Mouse (Mus musculus) embryonic facial prominence, embryonic 15.5 days (tissue): Measurements from ENCODE around the gene Evi5l. TPM values are rescaled to one million over a fixed set of nuclear protein-coding genes. Genes with fewer than 3 reads are reported as not detected.
"Not testable (repeated sequence)": the region's sequence is repeated elsewhere in the genome, so short reads cannot be mapped to it uniquely, and the experiment has no call there.

Experiments
- ATAC-seq: fragments of 200-750 bp; cut with Nextera tagmentation; 2 replicates; pipeline ENCODE4 v1.8.0; 2017; ENCODE audit warnings: low read depth, moderate TSS enrichment; ENCODE audit not compliant: insufficient number of reproducible peaks, low FRiP score, low TSS enrichment
- H3K27ac ChIP-seq: fragments of 300-500 bp; sonication (generic); replicated peaks from 2 replicates; pipeline ENCODE4 v1.5.1; 2015; ENCODE audit warnings: mild to moderate bottlenecking, inconsistent platforms
- H3K27me3 ChIP-seq: fragments of 300-500 bp; sonication (generic); 2 replicates; pipeline ENCODE4 v1.6.1; 2015; ENCODE audit warnings: inconsistent platforms
- H3K36me3 ChIP-seq: fragments of 300-500 bp; sonication (generic); 2 replicates; pipeline ENCODE4 v1.6.1; 2015; ENCODE audit warnings: mild to moderate bottlenecking, inconsistent platforms
- H3K4me1 ChIP-seq: fragments of 300-500 bp; sonication (generic); 2 replicates; pipeline ENCODE4 v1.6.1; 2015; ENCODE audit warnings: inconsistent platforms
- H3K4me2 ChIP-seq: fragments of 300-500 bp; sonication (generic); replicated peaks from 2 replicates; pipeline ENCODE4 v1.6.1; 2015; ENCODE audit warnings: mild to moderate bottlenecking, inconsistent platforms
- H3K4me3 ChIP-seq: fragments of 300-500 bp; sonication (generic); replicated peaks from 2 replicates; pipeline ENCODE4 v1.5.1; 2015; ENCODE audit warnings: mild to moderate bottlenecking, inconsistent platforms
- H3K9ac ChIP-seq: fragments of 300-500 bp; sonication (generic); 2 replicates; pipeline ENCODE4 v1.6.1; 2015; ENCODE audit warnings: inconsistent platforms
- H3K9me3 ChIP-seq: fragments of 300-500 bp; sonication (generic); replicated peaks from 2 replicates; pipeline ENCODE4 v1.6.1; 2016; ENCODE audit warnings: inconsistent platforms
- WGBS: fragments of 180-500 bp; shearing (Covaris S2); methylation state at CpG from one replicate; pipeline ENCODE4 v1.1.7; 2015; 5-methylcytosine and 5-hydroxymethylcytosine counted together
- polyA plus RNA-seq: library from polyadenylated mRNA; unstranded; fragments of >200 nt; fragmentation: Nextera tagmentation; extraction: Ambion mirVana; gene quantifications from 2 replicates; pipeline ENCODE4 v1.2.1, GENCODE M21; 2015

Gene Evi5l
- polyA plus RNA-seq, 1 experiment from 2014 or later = 31.7 TPM

- H3K4me2 ChIP-seq = no peak overlapping the region
- H3K9me3 ChIP-seq = no peaks in the 10 kb centered on the region
- WGBS = 89% methylated on average over 8 of the region's 8 CpGs
- H3K36me3 ChIP-seq = peaks cover 61% of the 10 kb centered on the region
- no peak overlapping the region for H3K4me3 ChIP-seq
- H3K27ac ChIP-seq = no peak overlapping the region
- H3K9ac ChIP-seq = no peak overlapping the region
- H3K27me3 ChIP-seq = no peaks in the 10 kb centered on the region
- peaks cover 15% of the 10 kb centered on the region for H3K4me1 ChIP-seq
- no peak for ATAC-seq
These were observed 80.9 kb downstream of the Evi5l start for GRCm38 (mm10) chr8:4247241-4247640.

- no peak for ATAC-seq
These were observed 81.7 kb downstream of the Evi5l start, which contains the start of gene Tgfbr3l for GRCm38 (mm10) chr8:4247951-4248540. Tgfbr3l (plus strand) TSS chr8:4248214.

DNA sequence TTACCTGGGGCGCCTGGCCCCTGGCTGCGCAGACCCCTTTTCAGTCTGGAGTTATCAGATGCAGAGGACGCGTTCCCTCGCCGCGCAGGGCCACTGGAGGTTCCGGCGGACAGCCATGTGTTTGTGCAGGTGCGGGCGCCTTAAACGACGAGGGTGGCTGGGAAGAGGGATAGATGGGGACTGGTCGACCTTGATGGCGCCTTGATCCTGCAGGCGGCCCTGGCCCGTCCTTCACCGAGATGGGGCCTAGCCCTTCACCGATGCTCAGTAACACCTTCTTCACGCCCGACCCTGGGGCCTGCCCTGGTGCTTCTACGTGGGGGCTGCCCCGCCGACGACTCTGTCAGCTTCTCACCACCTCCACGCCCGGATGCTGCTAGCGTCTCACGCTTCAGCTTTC, 82.8 kb downstream of the Evi5l start:
- peaks cover 41% of the 10 kb centered on the region for H3K36me3 ChIP-seq
- H3K27me3 ChIP-seq = no peaks in the 10 kb centered on the region
- no peak for ATAC-seq
- no peaks in the 10 kb centered on the region for H3K9me3 ChIP-seq
- H3K9ac ChIP-seq = no peak overlapping the region
- H3K27ac ChIP-seq = 0 out of 2 replicates have a peak overlapping the region, but pooled peaks have one; percentile 17
- H3K4me2 ChIP-seq = no peak overlapping the region
- H3K4me1 ChIP-seq = peaks cover 27% of the 10 kb centered on the region
- WGBS = 21% methylated on average over 29 of the region's 29 CpGs
- no peak overlapping the region for H3K4me3 ChIP-seq

More at GRCm38 (mm10) chr8:4247951-4248540, 81.7 kb downstream of the Evi5l start, which contains the start of gene Tgfbr3l:
- Histone ChIP-seq H3K27ac (0 out of 2 replicates have a peak within 1 kb of the TSS, but pooled peaks have one; percentile 17), H3K4me2 (no peak within 1 kb of the TSS), H3K27me3 (no peaks in the 10 kb centered on the region), H3K4me1 (peaks cover 19% of the 10 kb centered on the region), H3K9me3 (no peaks in the 10 kb centered on the region), H3K4me3 (no peak within 1 kb of the TSS), H3K9ac (no peak within 1 kb of the TSS), H3K36me3 (peaks cover 53% of the 10 kb centered on the region)
- WGBS = 83% methylated on average over 15 of the region's 15 CpGs

DNA sequence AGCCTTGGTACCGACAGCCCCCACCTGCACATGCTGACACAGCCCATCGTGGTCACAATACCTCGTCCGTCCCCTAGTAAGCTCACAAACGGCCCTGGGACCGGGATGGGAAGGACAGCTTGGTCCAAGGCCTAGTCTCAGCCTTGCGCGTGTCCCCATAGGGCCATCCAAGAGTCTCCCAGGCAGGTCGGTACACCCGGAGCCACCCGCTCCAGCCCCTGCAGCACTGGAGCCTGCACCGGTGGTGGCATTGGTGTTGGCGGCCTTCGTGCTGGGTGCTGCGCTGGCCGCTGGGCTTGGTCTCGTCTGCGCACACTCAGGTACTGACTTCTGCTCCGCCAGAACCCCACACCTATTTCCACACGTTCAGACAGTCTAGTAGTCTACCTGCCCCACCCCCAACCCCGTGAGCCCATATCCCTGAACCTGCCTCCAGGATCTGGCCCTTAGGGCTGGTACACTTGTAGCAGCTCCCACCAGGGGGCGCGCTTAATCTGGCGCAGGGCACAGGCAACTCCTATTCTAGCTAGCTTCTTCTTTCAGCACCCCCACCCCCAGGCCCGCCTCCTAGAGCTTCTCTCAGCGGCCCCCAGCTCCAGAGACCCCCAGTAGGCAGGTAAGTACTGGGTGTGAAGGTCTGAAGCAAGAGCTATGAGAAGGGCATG, 84.1 kb downstream of the Evi5l start:
- 0 out of 2 replicates have a peak, but pooled peaks have one; percentile 5 for ATAC-seq
- H3K27ac ChIP-seq = no peak overlapping the region
- H3K9ac ChIP-seq = no peak overlapping the region
- no peaks in the 10 kb centered on the region for H3K27me3 ChIP-seq
- H3K36me3 ChIP-seq = peaks cover 40% of the 10 kb centered on the region
- WGBS = 36% methylated on average over 26 of the region's 26 CpGs
- H3K4me3 ChIP-seq = no peak overlapping the region
- no peak overlapping the region for H3K4me2 ChIP-seq
- peaks cover 29% of the 10 kb centered on the region for H3K4me1 ChIP-seq
- no peaks in the 10 kb centered on the region for H3K9me3 ChIP-seq

- Histone ChIP-seq H3K4me1 (peaks cover 35% of the 10 kb centered on the region), H3K36me3 (peaks cover 35% of the 10 kb centered on the region), H3K9ac (peak overlapping the region; percentile 99; the same call in 1 of the 2 replicates), H3K27me3 (no peaks in the 10 kb centered on the region), H3K4me2 (peak overlapping the region; percentile 78), H3K27ac (peak overlapping the region; percentile 93), H3K9me3 (no peaks in the 10 kb centered on the region), H3K4me3 (peak overlapping the region; percentile 100)
- no peak for ATAC-seq
- 38% methylated on average over 8 of the region's 8 CpGs for WGBS
These were observed 85.9 kb downstream of the Evi5l start for GRCm38 (mm10) chr8:4252116-4252760.

DNA sequence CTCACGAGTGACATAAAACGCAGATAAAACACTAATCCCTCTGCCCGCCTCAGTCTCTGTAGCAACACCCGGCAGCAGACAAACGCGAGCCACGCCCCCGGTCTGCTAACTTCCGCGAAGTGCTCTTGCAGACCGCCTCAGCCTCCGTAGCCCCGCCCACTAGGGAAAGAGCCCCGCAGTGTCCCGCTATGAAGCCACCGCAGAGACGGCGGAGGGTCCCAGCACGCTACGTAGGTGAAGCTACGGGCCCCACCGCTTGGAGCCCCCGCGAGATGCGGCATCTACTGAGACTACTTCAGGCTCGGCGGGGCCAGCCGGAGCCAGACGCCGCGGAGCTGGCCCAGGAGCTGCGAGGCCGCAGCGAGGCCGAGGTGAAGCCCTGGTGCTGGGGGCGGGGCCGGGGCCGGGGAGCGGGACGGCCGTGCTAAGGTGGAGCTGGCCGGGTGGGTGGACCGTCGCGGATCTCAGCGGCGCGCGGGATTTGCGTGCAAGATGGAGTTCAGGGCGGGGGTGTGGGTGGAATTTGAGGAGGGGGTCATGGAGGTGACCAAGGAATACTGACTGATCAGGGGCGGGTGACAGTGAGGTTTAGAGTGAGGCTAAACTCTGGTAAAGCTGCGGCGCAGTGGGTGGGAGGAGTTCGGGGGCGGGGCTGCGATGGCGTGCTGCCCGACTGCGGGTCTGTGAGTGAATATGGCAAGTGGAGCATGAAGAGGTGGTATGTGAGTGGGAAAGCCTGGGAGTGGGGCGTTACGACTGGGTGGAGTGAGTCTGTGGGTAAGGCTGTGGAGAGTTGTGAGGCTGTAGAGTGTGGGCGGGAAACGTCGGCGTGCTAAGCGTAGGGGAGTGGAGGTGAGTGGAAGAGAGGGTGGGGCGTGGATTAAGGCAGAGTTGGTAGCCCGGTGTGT, 86.8 kb downstream of the Evi5l start, which contains the start of gene Snapc2:
TSS of gene Snapc2 (plus strand) at position 147 of the 908 bp plus-strand sequence.
- Histone ChIP-seq H3K4me2 (peak within 1 kb of the TSS; percentile 78), H3K9me3 (no peaks in the 10 kb centered on the region), H3K36me3 (peaks cover 25% of the 10 kb centered on the region), H3K9ac (peak within 1 kb of the TSS; percentile 99), H3K4me3 (peak within 1 kb of the TSS; percentile 100), H3K27me3 (no peaks in the 10 kb centered on the region), H3K27ac (peak within 1 kb of the TSS; percentile 93), H3K4me1 (peaks cover 45% of the 10 kb centered on the region)
- ATAC-seq = peak; percentile 91
- under 1% methylated on average over 69 of the region's 69 CpGs for WGBS

DNA sequence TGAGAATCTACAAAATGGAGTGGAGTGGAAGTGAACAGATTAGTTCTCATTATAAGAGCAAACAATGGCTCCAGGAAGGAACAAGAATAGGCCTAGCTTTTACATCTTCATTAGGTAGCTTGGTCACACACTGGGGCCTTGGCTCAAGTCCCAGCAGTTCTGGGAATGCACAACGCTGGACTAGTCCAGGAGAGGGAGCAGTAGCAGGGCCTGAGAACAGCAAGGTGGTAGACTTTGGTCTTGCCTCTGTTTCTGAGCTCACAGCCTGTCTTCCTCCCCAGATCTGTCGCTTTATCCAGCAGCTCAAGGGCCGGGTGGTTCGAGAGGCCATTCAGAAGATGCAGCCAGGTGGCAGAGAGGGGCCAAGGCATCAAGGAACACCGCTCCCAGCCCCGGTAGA, 87.6 kb downstream of the Evi5l start:
- H3K27me3 ChIP-seq = no peaks in the 10 kb centered on the region
- H3K36me3 ChIP-seq = peaks cover 23% of the 10 kb centered on the region
- H3K4me1 ChIP-seq = peaks cover 45% of the 10 kb centered on the region
- WGBS = 68% methylated on average over 6 of the region's 6 CpGs
- no peak for ATAC-seq
- peak overlapping the region; percentile 100 for H3K4me3 ChIP-seq
- H3K9ac ChIP-seq = peak overlapping the region; percentile 99; the same call in 1 of the 2 replicates
- peak overlapping the region; percentile 93; the same call in 1 of the 2 replicates for H3K27ac ChIP-seq
- H3K9me3 ChIP-seq = no peaks in the 10 kb centered on the region
- peak overlapping the region; percentile 78 for H3K4me2 ChIP-seq

GRCm38 (mm10) chr8:4255471-4255870, 89.1 kb downstream of the Evi5l start:
- not testable (repeated sequence) for ATAC-seq, H3K27me3 ChIP-seq, H3K4me3 ChIP-seq, H3K9ac ChIP-seq, H3K27ac ChIP-seq, H3K4me2 ChIP-seq, H3K9me3 ChIP-seq
- peaks cover 30% of the 10 kb centered on the region for H3K36me3 ChIP-seq
- peaks cover 44% of the 10 kb centered on the region for H3K4me1 ChIP-seq
- 87% methylated on average over 7 of the region's 7 CpGs for WGBS

- H3K4me2 ChIP-seq = 0 out of 2 replicates have a peak overlapping the region, but pooled peaks have one; percentile 87
- H3K4me3 ChIP-seq = no peak overlapping the region
- ATAC-seq = no peak
- WGBS = 36% methylated on average over 4 of the region's 4 CpGs
- no peaks in the 10 kb centered on the region for H3K9me3 ChIP-seq
- no peak overlapping the region for H3K9ac ChIP-seq
- 0 out of 2 replicates have a peak overlapping the region, but pooled peaks have one; percentile 1 for H3K27ac ChIP-seq
- H3K4me1 ChIP-seq = peaks cover 40% of the 10 kb centered on the region
- H3K27me3 ChIP-seq = no peaks in the 10 kb centered on the region
- peaks cover 44% of the 10 kb centered on the region for H3K36me3 ChIP-seq
These were observed 90.5 kb downstream of the Evi5l start for GRCm38 (mm10) chr8:4256911-4257310.

DNA sequence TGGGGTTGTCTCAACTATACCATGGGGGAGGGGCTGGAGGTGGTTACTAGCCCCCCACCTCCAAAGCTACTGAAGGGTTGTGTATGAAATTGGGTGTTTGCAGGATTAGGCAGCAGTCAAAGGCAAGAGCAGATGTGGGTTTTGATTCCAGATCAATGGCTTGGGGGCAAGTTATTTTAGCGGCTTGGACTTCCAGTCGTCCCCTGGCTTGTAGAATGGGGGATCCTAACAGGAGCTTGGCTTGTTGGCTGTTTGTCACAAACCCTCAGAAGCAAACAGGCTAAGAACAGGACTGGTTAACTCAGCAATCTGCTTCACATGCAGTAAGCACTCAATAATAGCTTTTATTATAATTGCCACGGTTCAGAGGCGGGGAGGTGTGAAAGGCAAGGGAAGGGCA, 91.0 kb downstream of the Evi5l start:
- Histone ChIP-seq H3K27me3 (no peaks in the 10 kb centered on the region), H3K36me3 (peaks cover 48% of the 10 kb centered on the region), H3K4me3 (peak overlapping the region; percentile 74), H3K4me1 (peaks cover 39% of the 10 kb centered on the region), H3K4me2 (peak overlapping the region; percentile 87; the same call in 1 of the 2 replicates), H3K27ac (0 out of 2 replicates have a peak overlapping the region, but pooled peaks have one; percentile 1), H3K9ac (no peak overlapping the region), H3K9me3 (no peaks in the 10 kb centered on the region)
- no peak for ATAC-seq
- WGBS = 62% methylated on average over 4 of the region's 4 CpGs
